Mouse (Mus musculus): ENCODE data around the gene Rpl12. TPM values are rescaled to one million over a fixed set of nuclear protein-coding genes. Genes with fewer than 3 reads are reported as not detected.
"Not testable (repeated sequence)": the region's sequence is repeated elsewhere in the genome, so short reads cannot be mapped to it uniquely, and the experiment has no call there.

Rpl12 gene
- polyA plus RNA-seq, 1 experiment from 2014 or later = 99.8 TPM

GRCm38 (mm10) chr2:32982700-32983099 is 21.3 kb downstream of the Rpl12 start:
- Histone ChIP-seq H3K4me1 (replicated peaks) (peaks cover 13% of the 10 kb centered on the region), H3K36me3 (0 out of 2 replicates have a peak, but pooled peaks cover 4% of the 10 kb centered on the region), H3K9ac (peak overlapping the region; percentile 51), H3K27ac (ENCODE audit: poor library complexity, severe bottlenecking) (no peak overlapping the region), H3K9me3 (replicated peaks) (no peaks in the 10 kb centered on the region), H3K27me3 (replicated peaks) (no peaks in the 10 kb centered on the region), H3K4me3 (peak overlapping the region; percentile 76), H3K4me2 (peak overlapping the region; percentile 83)
- 6% methylated on average over 4 of the region's 4 CpGs for WGBS
- ATAC-seq (ENCODE audit: insufficient number of reproducible peaks, low FRiP score) = 0 out of 2 replicates have a peak, but pooled peaks have one; percentile 4

- H3K4me2 ChIP-seq = no peak overlapping the region
- H3K27me3 ChIP-seq (replicated peaks) = no peaks in the 10 kb centered on the region
- no peak overlapping the region for H3K9ac ChIP-seq
- H3K27ac ChIP-seq (ENCODE audit: poor library complexity, severe bottlenecking) = no peak overlapping the region
- no peak for ATAC-seq (ENCODE audit: insufficient number of reproducible peaks, low FRiP score)
- WGBS = 61% methylated on average over 6 of the region's 6 CpGs
- no peaks in the 10 kb centered on the region for H3K9me3 ChIP-seq (replicated peaks)
- H3K4me1 ChIP-seq (replicated peaks) = peaks cover 13% of the 10 kb centered on the region
- no peaks in the 10 kb centered on the region for H3K36me3 ChIP-seq
- no peak overlapping the region for H3K4me3 ChIP-seq
Observed at GRCm38 (mm10) chr2:32983617-32984016, 22.3 kb downstream of the Rpl12 start.

GRCm38 (mm10) chr2:32985844-32986243 is 24.5 kb downstream of the Rpl12 start:
- H3K4me2 ChIP-seq = no peak overlapping the region
- WGBS = 72% methylated on average over 8 of the region's 8 CpGs
- no peaks in the 10 kb centered on the region for H3K36me3 ChIP-seq

GRCm38 (mm10) chr2:32989376-32989775 is 28.0 kb downstream of the Rpl12 start:
- Histone ChIP-seq H3K27ac (ENCODE audit: poor library complexity, severe bottlenecking) (no peak overlapping the region), H3K9me3 (replicated peaks) (no peaks in the 10 kb centered on the region), H3K27me3 (replicated peaks) (no peaks in the 10 kb centered on the region), H3K4me3 (no peak overlapping the region), H3K9ac (no peak overlapping the region), H3K4me2 (no peak overlapping the region), H3K4me1 (replicated peaks) (no peaks in the 10 kb centered on the region), H3K36me3 (no peaks in the 10 kb centered on the region)
- no peak for ATAC-seq (ENCODE audit: insufficient number of reproducible peaks, low FRiP score)
- WGBS = 74% methylated on average over 3 of the region's 3 CpGs

More at GRCm38 (mm10) chr2:32985844-32986243, 24.5 kb downstream of the Rpl12 start:
- Histone ChIP-seq H3K27me3 (replicated peaks) (no peaks in the 10 kb centered on the region), H3K4me1 (replicated peaks) (peaks cover 11% of the 10 kb centered on the region), H3K27ac (ENCODE audit: poor library complexity, severe bottlenecking) (no peak overlapping the region), H3K9me3 (replicated peaks) (no peaks in the 10 kb centered on the region), H3K4me3 (no peak overlapping the region), H3K9ac (no peak overlapping the region)
- no peak for ATAC-seq (ENCODE audit: insufficient number of reproducible peaks, low FRiP score)

GRCm38 (mm10) chr2:32990167-32990832 is 28.9 kb downstream of the Rpl12 start:
- Histone ChIP-seq H3K36me3 (no peaks in the 10 kb centered on the region), H3K4me1 (replicated peaks) (no peaks in the 10 kb centered on the region), H3K9ac (no peak overlapping the region), H3K9me3 (replicated peaks) (no peaks in the 10 kb centered on the region), H3K27me3 (replicated peaks) (no peaks in the 10 kb centered on the region), H3K4me2 (no peak overlapping the region), H3K27ac (ENCODE audit: poor library complexity, severe bottlenecking) (no peak overlapping the region), H3K4me3 (no peak overlapping the region)
- no peak for ATAC-seq (ENCODE audit: insufficient number of reproducible peaks, low FRiP score)
- 51% methylated on average over 13 of the region's 13 CpGs for WGBS

- Histone ChIP-seq H3K9ac (no peak overlapping the region), H3K4me3 (no peak overlapping the region), H3K4me2 (no peak overlapping the region), H3K36me3 (no peaks in the 10 kb centered on the region), H3K9me3 (replicated peaks) (no peaks in the 10 kb centered on the region), H3K27me3 (replicated peaks) (no peaks in the 10 kb centered on the region), H3K27ac (ENCODE audit: poor library complexity, severe bottlenecking) (no peak overlapping the region), H3K4me1 (replicated peaks) (no peaks in the 10 kb centered on the region)
- ATAC-seq (ENCODE audit: insufficient number of reproducible peaks, low FRiP score) = no peak
- 66% methylated on average over 6 of the region's 6 CpGs for WGBS
Observed at GRCm38 (mm10) chr2:32992130-32992529, 30.8 kb downstream of the Rpl12 start.

GRCm38 (mm10) chr2:32997081-32997480 is 35.7 kb downstream of the Rpl12 start:
- H3K4me3 ChIP-seq = no peak overlapping the region
- WGBS = 67% methylated on average over 6 of the region's 6 CpGs
- no peak overlapping the region for H3K27ac ChIP-seq (ENCODE audit: poor library complexity, severe bottlenecking)
- no peaks in the 10 kb centered on the region for H3K36me3 ChIP-seq
- H3K9ac ChIP-seq = no peak overlapping the region
- H3K27me3 ChIP-seq (replicated peaks) = no peaks in the 10 kb centered on the region
- no peak for ATAC-seq (ENCODE audit: insufficient number of reproducible peaks, low FRiP score)
- H3K9me3 ChIP-seq (replicated peaks) = no peaks in the 10 kb centered on the region
- H3K4me1 ChIP-seq (replicated peaks) = no peaks in the 10 kb centered on the region
- H3K4me2 ChIP-seq = no peak overlapping the region

- H3K4me2 ChIP-seq = no peak overlapping the region
- 0 out of 2 replicates have a peak, but pooled peaks cover 4% of the 10 kb centered on the region for H3K36me3 ChIP-seq
- no peaks in the 10 kb centered on the region for H3K9me3 ChIP-seq (replicated peaks)
- no peak overlapping the region for H3K4me3 ChIP-seq
- H3K4me1 ChIP-seq (replicated peaks) = no peaks in the 10 kb centered on the region
- WGBS = 68% methylated on average over 4 of the region's 4 CpGs
- no peak overlapping the region for H3K9ac ChIP-seq
- no peak for ATAC-seq (ENCODE audit: insufficient number of reproducible peaks, low FRiP score)
- H3K27ac ChIP-seq (ENCODE audit: poor library complexity, severe bottlenecking) = no peak overlapping the region
- H3K27me3 ChIP-seq (replicated peaks) = no peaks in the 10 kb centered on the region
Observed at GRCm38 (mm10) chr2:32997792-32998191, 36.4 kb downstream of the Rpl12 start.

- no peaks in the 10 kb centered on the region for H3K4me1 ChIP-seq (replicated peaks)
- no peaks in the 10 kb centered on the region for H3K27me3 ChIP-seq (replicated peaks)
- no peak overlapping the region for H3K9ac ChIP-seq
- H3K27ac ChIP-seq (ENCODE audit: poor library complexity, severe bottlenecking) = no peak overlapping the region
- 0 out of 2 replicates have a peak, but pooled peaks cover 8% of the 10 kb centered on the region for H3K36me3 ChIP-seq
- ATAC-seq (ENCODE audit: insufficient number of reproducible peaks, low FRiP score) = no peak
- H3K4me3 ChIP-seq = no peak overlapping the region
- no peaks in the 10 kb centered on the region for H3K9me3 ChIP-seq (replicated peaks)
- 87% methylated on average over 2 of the region's 2 CpGs for WGBS
- no peak overlapping the region for H3K4me2 ChIP-seq
Observed at GRCm38 (mm10) chr2:32999752-33000151, 38.4 kb downstream of the Rpl12 start.

GRCm38 (mm10) chr2:33002144-33002543 is 40.8 kb downstream of the Rpl12 start:
- Histone ChIP-seq H3K36me3 (peaks cover 15% of the 10 kb centered on the region; the same call in 1 of the 2 replicates), H3K27me3 (replicated peaks) (no peaks in the 10 kb centered on the region), H3K4me1 (replicated peaks) (no peaks in the 10 kb centered on the region), H3K4me2 (no peak overlapping the region), H3K4me3 (no peak overlapping the region), H3K9ac (no peak overlapping the region), H3K27ac (ENCODE audit: poor library complexity, severe bottlenecking) (no peak overlapping the region), H3K9me3 (replicated peaks) (no peaks in the 10 kb centered on the region)
- no peak for ATAC-seq (ENCODE audit: insufficient number of reproducible peaks, low FRiP score)
- WGBS = 83% methylated on average over 7 of the region's 7 CpGs

GRCm38 (mm10) chr2:33005041-33005440 is 43.7 kb downstream of the Rpl12 start:
- Histone ChIP-seq H3K27ac (ENCODE audit: poor library complexity, severe bottlenecking) (no peak overlapping the region), H3K4me2 (no peak overlapping the region), H3K36me3 (peaks cover 15% of the 10 kb centered on the region; the same call in 1 of the 2 replicates), H3K27me3 (replicated peaks) (no peaks in the 10 kb centered on the region), H3K4me1 (replicated peaks) (no peaks in the 10 kb centered on the region), H3K9ac (no peak overlapping the region), H3K9me3 (replicated peaks) (no peaks in the 10 kb centered on the region), H3K4me3 (no peak overlapping the region)
- 72% methylated on average over 5 of the region's 5 CpGs for WGBS
- no peak for ATAC-seq (ENCODE audit: insufficient number of reproducible peaks, low FRiP score)

GRCm38 (mm10) chr2:33009055-33009454 is 47.7 kb downstream of the Rpl12 start:
- H3K27ac ChIP-seq (ENCODE audit: poor library complexity, severe bottlenecking); H3K9ac ChIP-seq; H3K27me3 ChIP-seq (replicated peaks); ATAC-seq (ENCODE audit: insufficient number of reproducible peaks, low FRiP score); H3K4me3 ChIP-seq; H3K4me2 ChIP-seq; H3K4me1 ChIP-seq (replicated peaks); H3K9me3 ChIP-seq (replicated peaks): not testable (repeated sequence)
- peaks cover 13% of the 10 kb centered on the region; the same call in 1 of the 2 replicates for H3K36me3 ChIP-seq
- WGBS = 83% methylated on average over 4 of the region's 4 CpGs

Measured in heart, embryonic 12.5 days (tissue).